Mouse (Mus musculus) activated CD4-positive, CD25-positive, alpha-beta regulatory T cell (primary cell): ENCODE measurements around the gene Usp49. TPM values are rescaled to one million over a fixed set of nuclear protein-coding genes. Genes with fewer than 3 reads are reported as not detected.

Experiments
- polyA plus RNA-seq, 2 experiments: library from polyadenylated mRNA; unstranded; fragments of 100-300 nt; shearing (Covaris generic); gene quantifications; one replicate each; pipeline ENCODE4 v1.2.1; 2017

The Usp49 gene
- 1 to 10 TPM; 2.7 to 3.4 TPM for polyA plus RNA-seq

GRCm38 (mm10) chr17:47630678-47631065, at the start of gene Usp49:
TSS of gene Usp49 (plus strand) at chr17:47630690.

GRCm38 (mm10) chr17:47610849-47611660, 19.4 kb upstream of the Usp49 start, which contains the start of the genes Bysl, Med20 and Gm20517:
TSS of gene Bysl (minus strand) at chr17:47611492.
TSS of gene Med20 (plus strand) at chr17:47611582.
TSS of gene Gm20517 (plus strand) at chr17:47611589.

DNA sequence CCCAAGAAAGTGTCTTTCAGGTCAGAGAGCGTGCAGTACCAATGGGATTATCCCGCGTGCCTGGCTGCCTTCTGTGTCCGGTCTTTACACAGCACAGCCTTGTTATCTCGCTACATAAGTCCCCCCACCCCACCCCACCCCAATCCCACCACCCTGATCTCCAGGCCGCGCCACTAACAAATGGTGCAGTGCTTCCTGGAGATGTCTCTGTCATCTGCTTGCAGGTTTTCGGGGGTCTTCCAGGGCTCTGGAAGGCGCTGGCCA, 57.8 kb downstream of the Usp49 start, which contains the start of gene Tomm6:
Gene Tomm6, minus strand, starts transcription at position 43 of the 264 bp plus-strand sequence.

GRCm38 (mm10) chr17:47688608-47689575, 58.4 kb downstream of the Usp49 start, which contains the start of gene Frs3:
TSS of gene Frs3 (plus strand) at chr17:47689030.

DNA sequence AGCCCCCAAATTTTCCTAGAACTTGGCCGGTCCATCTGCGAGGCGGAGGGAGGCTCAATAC, 63.8 kb downstream of the Usp49 start, which contains the start of gene Gm21981:
Gene Gm21981, minus strand, starts transcription at position 14 of the 61 bp plus-strand sequence.

DNA sequence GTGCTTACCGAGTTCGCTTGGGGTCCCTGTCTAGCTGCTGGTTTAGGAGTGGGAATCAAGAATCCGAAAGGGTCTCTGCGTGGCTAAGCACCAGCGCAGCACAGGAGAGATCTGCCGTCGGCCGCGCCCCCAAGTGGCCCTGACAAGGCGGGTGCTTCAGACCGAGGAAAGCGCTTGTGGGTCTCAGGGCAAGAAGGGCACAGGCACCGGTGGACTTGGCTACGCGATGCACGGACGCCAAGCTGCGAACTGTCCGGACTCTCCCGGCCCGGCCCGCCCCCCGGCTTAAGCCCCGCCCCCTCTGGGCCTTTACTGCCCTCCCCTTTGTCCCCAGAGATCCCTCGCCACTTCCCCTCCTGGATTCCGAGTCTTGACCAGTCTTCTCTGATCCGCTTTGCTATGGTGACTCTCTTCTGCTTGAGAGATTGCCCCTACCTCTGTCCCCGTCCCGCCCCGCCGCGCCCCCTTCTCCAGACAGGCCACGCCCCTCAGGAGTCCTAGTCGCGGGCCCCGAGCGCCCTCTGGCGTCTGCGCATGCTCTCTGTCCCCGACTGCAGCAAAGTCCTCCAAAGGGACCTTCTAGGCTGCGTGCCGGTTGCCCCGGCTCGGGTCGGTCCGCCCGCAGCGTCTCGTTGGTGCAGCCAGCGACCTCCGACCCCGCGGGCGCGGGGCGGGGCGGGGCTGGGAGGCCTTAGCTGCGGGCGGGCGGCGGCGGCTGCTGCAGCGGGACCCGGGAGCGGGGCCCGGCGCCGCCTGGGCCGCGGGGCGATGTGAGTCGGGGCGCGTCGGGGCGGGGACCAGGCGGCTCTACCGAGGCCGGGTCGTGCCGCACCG, 64.2 kb downstream of the Usp49 start, which contains the start of gene Prickle4:
Gene Prickle4, minus strand, starts transcription at position 234 of the 834 bp plus-strand sequence.

GRCm38 (mm10) chr17:47726566-47726965, 96.1 kb downstream of the Usp49 start, which contains the start of gene Pgc:
TSS of gene Pgc (plus strand) at chr17:47726842.

Other genes with a start within 250 kb of the Usp49 start
- 1 to 10 TPM in 1 of 2 experiments, under 1 TPM in 1; 0.85 to 1.1 TPM for gene Guca1b, start 245.3 kb upstream of the Usp49 start, polyA plus RNA-seq
- not detected for gene Guca1a, start 230.1 kb upstream of the Usp49 start, polyA plus RNA-seq
- not detected for gene AI661453, start 194.1 kb upstream of the Usp49 start, polyA plus RNA-seq
- under 1 TPM in 1 of 2 experiments, not detected in 1; 0.36 TPM for gene 1700001C19Rik, start 193.3 kb upstream of the Usp49 start, polyA plus RNA-seq
- gene Taf8, start 128.4 kb upstream of the Usp49 start, polyA plus RNA-seq: 10 to 100 TPM; 47.3 to 53.6 TPM
- gene Ccnd3, start 125.6 kb upstream of the Usp49 start, polyA plus RNA-seq: 100 to 1,000 TPM; 323 to 337 TPM
- gene Bysl, start 19.2 kb upstream of the Usp49 start, polyA plus RNA-seq: 10 to 100 TPM; 11.5 to 15.4 TPM
- 10 to 100 TPM; 27.6 to 37.3 TPM for gene Med20, start 19.1 kb upstream of the Usp49 start, polyA plus RNA-seq
- 1 to 10 TPM; 1.7 to 2.2 TPM for gene Gm20517, start 19.1 kb upstream of the Usp49 start, polyA plus RNA-seq
- 100 to 1,000 TPM; 256 to 265 TPM for gene Tomm6, start 57.7 kb downstream of the Usp49 start, polyA plus RNA-seq
- 1 to 10 TPM in 1 of 2 experiments, under 1 TPM in 1; 0.67 to 2.3 TPM for gene Frs3, start 58.3 kb downstream of the Usp49 start, polyA plus RNA-seq
- under 1 TPM; 0.13 to 0.15 TPM for gene Gm21981, start 63.8 kb downstream of the Usp49 start, polyA plus RNA-seq
- gene Prickle4, start 64.0 kb downstream of the Usp49 start, polyA plus RNA-seq: not detected
- not detected for gene Pgc, start 96.2 kb downstream of the Usp49 start, polyA plus RNA-seq
- 10 to 100 TPM; 26.7 to 44.4 TPM for gene Tfeb, start 106.3 kb downstream of the Usp49 start, polyA plus RNA-seq
- gene Mdfi, start 204.0 kb downstream of the Usp49 start, polyA plus RNA-seq: under 1 TPM in 1 of 2 experiments, not detected in 1; 0.29 TPM